Mouse (Mus musculus) NIH3T3 (cell line): ENCODE results near the gene Sars.
A peak's percentile ranks its signal among the peaks of the same experiment; 100 is the strongest.

ENCODE experiments used
- DNase-seq: peaks from one replicate; pipeline ENCODE4 v3.0.0-alpha.2; 2012; ENCODE audit warnings: low read depth

Gene Sars

GRCm38 (mm10) chr3:108392299-108392698 is 52.7 kb downstream of the Sars start:
- no peak for DNase-seq

GRCm38 (mm10) chr3:108389111-108389545 is 55.9 kb downstream of the Sars start:
- DNase-seq: peak; percentile 98

- no peak for DNase-seq
Measured at GRCm38 (mm10) chr3:108386186-108386585, 58.8 kb downstream of the Sars start.

GRCm38 (mm10) chr3:108384425-108384824 is 60.6 kb downstream of the Sars start:
- peak; percentile 21 for DNase-seq

GRCm38 (mm10) chr3:108383485-108384354 is 61.3 kb downstream of the Sars start, which contains the start of gene Psrc1:
TSS of gene Psrc1 (plus strand) at chr3:108383839.
- peak; percentile 89 for DNase-seq

GRCm38 (mm10) chr3:108381945-108382875 is 62.8 kb downstream of the Sars start:
- DNase-seq: peak; percentile 78

GRCm38 (mm10) chr3:108380695-108381094 is 64.3 kb downstream of the Sars start:
- DNase-seq: peak; percentile 42

- peak; percentile 51 for DNase-seq
Measured at GRCm38 (mm10) chr3:108378875-108379663, 65.9 kb downstream of the Sars start.
